Mouse (Mus musculus): ENCODE data around the gene Socs4. TPM values are rescaled to one million over a fixed set of nuclear protein-coding genes. Genes with fewer than 3 reads are reported as not detected.
"Not testable (repeated sequence)": the region's sequence is repeated elsewhere in the genome, so short reads cannot be mapped to it uniquely, and the experiment has no call there.

Gene Socs4
- polyA plus RNA-seq, 1 experiment from 2014 or later: 3.6 TPM

- WGBS: 99% methylated on average over 5 of the region's 8 CpGs
- H3K9me3 ChIP-seq (ENCODE audit: control insufficient read depth, low read length): not testable (repeated sequence)
Observed at GRCm38 (mm10) chr14:47321581-47321980, 44.9 kb downstream of the Socs4 start.

GRCm38 (mm10) chr14:47325965-47326761 lies 49.4 kb downstream of the Socs4 start:
- Histone ChIP-seq H3K4me2 (replicated peaks) (no peak overlapping the region), H3K36me3 (replicated peaks; ENCODE audit: control insufficient read depth, insufficient read depth) (peaks cover 10% of the 10 kb centered on the region), H3K9ac (no peak overlapping the region), H3K27me3 (ENCODE audit: control insufficient read depth, insufficient read depth, low read length) (no peaks in the 10 kb centered on the region), H3K27ac (no peak overlapping the region), H3K9me3 (ENCODE audit: control insufficient read depth, low read length) (no peaks in the 10 kb centered on the region), H3K4me1 (replicated peaks; ENCODE audit: control insufficient read depth, insufficient read depth, low read length) (no peaks in the 10 kb centered on the region), H3K4me3 (replicated peaks; ENCODE audit: low read length) (no peak overlapping the region)
- ATAC-seq (ENCODE audit: low FRiP score): no peak
- WGBS: 86% methylated on average over 9 of the region's 9 CpGs
- DNase-seq (ENCODE audit: low spot score): no peak

More at GRCm38 (mm10) chr14:47321581-47321980, 44.9 kb downstream of the Socs4 start:
- H3K4me2 ChIP-seq (replicated peaks); H3K4me1 ChIP-seq (replicated peaks; ENCODE audit: control insufficient read depth, insufficient read depth, low read length); DNase-seq (ENCODE audit: low spot score); ATAC-seq (ENCODE audit: low FRiP score); H3K27ac ChIP-seq; H3K27me3 ChIP-seq (ENCODE audit: control insufficient read depth, insufficient read depth, low read length); H3K9ac ChIP-seq; H3K4me3 ChIP-seq (replicated peaks; ENCODE audit: low read length): not testable (repeated sequence)
- peaks cover 26% of the 10 kb centered on the region for H3K36me3 ChIP-seq (replicated peaks; ENCODE audit: control insufficient read depth, insufficient read depth)

GRCm38 (mm10) chr14:47327347-47327746 lies 50.6 kb downstream of the Socs4 start:
- Histone ChIP-seq H3K27me3 (ENCODE audit: control insufficient read depth, insufficient read depth, low read length) (no peaks in the 10 kb centered on the region), H3K36me3 (replicated peaks; ENCODE audit: control insufficient read depth, insufficient read depth) (peaks cover 10% of the 10 kb centered on the region), H3K9me3 (ENCODE audit: control insufficient read depth, low read length) (no peaks in the 10 kb centered on the region), H3K4me1 (replicated peaks; ENCODE audit: control insufficient read depth, insufficient read depth, low read length) (no peaks in the 10 kb centered on the region), H3K4me3 (replicated peaks; ENCODE audit: low read length) (no peak overlapping the region), H3K4me2 (replicated peaks) (no peak overlapping the region), H3K27ac (no peak overlapping the region), H3K9ac (no peak overlapping the region)
- no peak for DNase-seq (ENCODE audit: low spot score)
- 94% methylated on average over 5 of the region's 5 CpGs for WGBS
- ATAC-seq (ENCODE audit: low FRiP score): no peak

- H3K4me2 ChIP-seq (replicated peaks): no peak overlapping the region
- no peak overlapping the region for H3K4me3 ChIP-seq (replicated peaks; ENCODE audit: low read length)
- H3K36me3 ChIP-seq (replicated peaks; ENCODE audit: control insufficient read depth, insufficient read depth): no peaks in the 10 kb centered on the region
- H3K9me3 ChIP-seq (ENCODE audit: control insufficient read depth, low read length): no peaks in the 10 kb centered on the region
- H3K4me1 ChIP-seq (replicated peaks; ENCODE audit: control insufficient read depth, insufficient read depth, low read length): no peaks in the 10 kb centered on the region
- no peak overlapping the region for H3K27ac ChIP-seq
- 74% methylated on average over 5 of the region's 5 CpGs for WGBS
- ATAC-seq (ENCODE audit: low FRiP score) (no peak), DNase-seq (ENCODE audit: low spot score) (no peak)
- H3K27me3 ChIP-seq (ENCODE audit: control insufficient read depth, insufficient read depth, low read length): no peaks in the 10 kb centered on the region
- no peak overlapping the region for H3K9ac ChIP-seq
Observed at GRCm38 (mm10) chr14:47331920-47332319, 55.2 kb downstream of the Socs4 start.

GRCm38 (mm10) chr14:47334819-47335218 lies 58.1 kb downstream of the Socs4 start:
- ATAC-seq (ENCODE audit: low FRiP score) (no peak), DNase-seq (ENCODE audit: low spot score) (peak; percentile 47)
- Histone ChIP-seq H3K4me3 (replicated peaks; ENCODE audit: low read length) (no peak overlapping the region), H3K27ac (no peak overlapping the region), H3K36me3 (replicated peaks; ENCODE audit: control insufficient read depth, insufficient read depth) (no peaks in the 10 kb centered on the region), H3K9me3 (ENCODE audit: control insufficient read depth, low read length) (no peaks in the 10 kb centered on the region), H3K9ac (no peak overlapping the region), H3K4me1 (replicated peaks; ENCODE audit: control insufficient read depth, insufficient read depth, low read length) (no peaks in the 10 kb centered on the region), H3K27me3 (ENCODE audit: control insufficient read depth, insufficient read depth, low read length) (no peaks in the 10 kb centered on the region), H3K4me2 (replicated peaks) (no peak overlapping the region)
- WGBS: 80% methylated on average over 4 of the region's 4 CpGs

GRCm38 (mm10) chr14:47335300-47335699 lies 58.6 kb downstream of the Socs4 start:
- Histone ChIP-seq H3K4me1 (replicated peaks; ENCODE audit: control insufficient read depth, insufficient read depth, low read length) (no peaks in the 10 kb centered on the region), H3K4me2 (replicated peaks) (no peak overlapping the region), H3K9ac (no peak overlapping the region), H3K27me3 (ENCODE audit: control insufficient read depth, insufficient read depth, low read length) (no peaks in the 10 kb centered on the region), H3K9me3 (ENCODE audit: control insufficient read depth, low read length) (no peaks in the 10 kb centered on the region), H3K27ac (no peak overlapping the region), H3K36me3 (replicated peaks; ENCODE audit: control insufficient read depth, insufficient read depth) (no peaks in the 10 kb centered on the region), H3K4me3 (replicated peaks; ENCODE audit: low read length) (no peak overlapping the region)
- WGBS: 66% methylated on average over 3 of the region's 3 CpGs
- no peak; the same call in 1 of the 2 replicates for ATAC-seq (ENCODE audit: low FRiP score)
- DNase-seq (ENCODE audit: low spot score): no peak

- no peak overlapping the region for H3K27ac ChIP-seq
- WGBS: 86% methylated on average over 10 of the region's 10 CpGs
- no peaks in the 10 kb centered on the region for H3K9me3 ChIP-seq (ENCODE audit: control insufficient read depth, low read length)
- DNase-seq (ENCODE audit: low spot score): no peak
- H3K4me1 ChIP-seq (replicated peaks; ENCODE audit: control insufficient read depth, insufficient read depth, low read length): no peaks in the 10 kb centered on the region
- ATAC-seq (ENCODE audit: low FRiP score): no peak
- H3K36me3 ChIP-seq (replicated peaks; ENCODE audit: control insufficient read depth, insufficient read depth): no peaks in the 10 kb centered on the region
- H3K9ac ChIP-seq: no peak overlapping the region
- no peaks in the 10 kb centered on the region for H3K27me3 ChIP-seq (ENCODE audit: control insufficient read depth, insufficient read depth, low read length)
- H3K4me2 ChIP-seq (replicated peaks): no peak overlapping the region
- no peak overlapping the region for H3K4me3 ChIP-seq (replicated peaks; ENCODE audit: low read length)
Observed at GRCm38 (mm10) chr14:47340231-47340925, 63.6 kb downstream of the Socs4 start.

- Histone ChIP-seq H3K4me1 (replicated peaks; ENCODE audit: control insufficient read depth, insufficient read depth, low read length) (no peaks in the 10 kb centered on the region), H3K4me3 (replicated peaks; ENCODE audit: low read length) (no peak overlapping the region), H3K27me3 (ENCODE audit: control insufficient read depth, insufficient read depth, low read length) (no peaks in the 10 kb centered on the region), H3K4me2 (replicated peaks) (no peak overlapping the region), H3K36me3 (replicated peaks; ENCODE audit: control insufficient read depth, insufficient read depth) (no peaks in the 10 kb centered on the region), H3K27ac (no peak overlapping the region), H3K9me3 (ENCODE audit: control insufficient read depth, low read length) (no peaks in the 10 kb centered on the region), H3K9ac (no peak overlapping the region)
- DNase-seq (ENCODE audit: low spot score) (no peak), ATAC-seq (ENCODE audit: low FRiP score) (no peak)
- WGBS: 52% methylated on average over 4 of the region's 4 CpGs
Observed at GRCm38 (mm10) chr14:47341811-47342291, 65.1 kb downstream of the Socs4 start.

All from hindbrain, embryonic 14.5 days (tissue).